In the genomic region with DNA sequence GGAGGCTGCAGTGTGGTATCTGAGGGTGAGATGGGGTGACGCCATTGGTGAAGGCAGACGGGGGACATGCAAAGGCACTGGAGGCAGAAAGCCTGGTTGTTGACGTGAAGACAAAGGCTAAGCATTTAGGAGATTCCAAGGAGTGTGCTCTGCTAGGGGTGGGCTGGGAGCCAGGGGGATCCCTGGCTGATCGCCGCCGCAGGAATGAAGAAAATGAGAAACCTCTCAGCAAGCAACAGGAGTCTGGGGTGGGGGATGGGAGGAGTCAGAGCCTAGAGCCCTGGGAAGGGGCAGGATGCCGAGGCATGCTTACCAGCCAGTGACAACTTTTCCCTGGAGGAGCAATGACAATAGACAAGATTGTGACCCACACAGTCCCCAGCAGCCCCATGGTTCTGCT, we compare ENCODE assay signal across 9 mouse cellular contexts. TPM values are rescaled to one million over a fixed set of nuclear protein-coding genes. Genes with fewer than 3 reads are reported as not detected.
DNase-seq lines count a peak whose midpoint lies in the region; ATAC-seq lines count a peak whose summit lies in the region.
"Had no signal": no experiment of that assay in that cellular context is flagged by ENCODE, and none has a peak within 500 bp of the region (broad histone marks: within the 10 kb centered on the region; RNA-seq: fewer than 3 reads in every experiment).

No protein-coding gene starts in this region.

- H3K9ac ChIP-seq in forebrain, embryonic 12.5 days: 0 out of 2 replicates have a peak overlapping the region, but pooled peaks have one; percentile 12
- H3K9ac ChIP-seq in forebrain, embryonic 13.5 days: no peak overlapping the region
- no peak overlapping the region for H3K9ac ChIP-seq in intestine, embryonic 16.5 days (ENCODE audit: low read depth, low read length)

- no peaks in the 10 kb centered on the region for H3K36me3 ChIP-seq in forebrain, embryonic 12.5 days (replicated peaks)
- no peaks in the 10 kb centered on the region for H3K36me3 ChIP-seq in forebrain, embryonic 13.5 days (ENCODE audit: poor library complexity, severe bottlenecking)
- H3K36me3 ChIP-seq in intestine, embryonic 16.5 days (ENCODE audit: control insufficient read depth, insufficient read depth, low read length): no peaks in the 10 kb centered on the region

- no peaks in the 10 kb centered on the region for H3K9me3 ChIP-seq in forebrain, embryonic 12.5 days
- no peaks in the 10 kb centered on the region for H3K9me3 ChIP-seq in forebrain, embryonic 13.5 days (replicated peaks)
- H3K9me3 ChIP-seq in intestine, embryonic 16.5 days (ENCODE audit: control insufficient read depth, low read length): no peaks in the 10 kb centered on the region

- H3K4me1 ChIP-seq in forebrain, embryonic 12.5 days: peaks cover 22% of the 10 kb centered on the region
- H3K4me1 ChIP-seq in forebrain, embryonic 13.5 days: peaks cover 17% of the 10 kb centered on the region
- H3K4me1 ChIP-seq in intestine, embryonic 16.5 days (ENCODE audit: control insufficient read depth, insufficient read depth, low read length): peaks cover 29% of the 10 kb centered on the region

- H3K4me3 ChIP-seq in forebrain, embryonic 12.5 days (replicated peaks): no peak overlapping the region
- H3K4me3 ChIP-seq in forebrain, embryonic 13.5 days: no peak overlapping the region
- no peak overlapping the region for H3K4me3 ChIP-seq in intestine, embryonic 16.5 days (ENCODE audit: low read length)

- peak; percentile 49 for DNase-seq in left cerebral cortex, postnatal 4 days
- no peak for DNase-seq in left cerebral cortex, postnatal 25 days (ENCODE audit: low spot score in 2 of 2)
- DNase-seq in ZHBTc4 (ENCODE audit: low read depth, low spot score): peak; percentile 53
- no peak for DNase-seq in B cell, adult 2 months
- no peak for DNase-seq in layer of hippocampus, adult 11-12 months (ENCODE audit: low spot score)

- WGBS in forebrain, embryonic 12.5 days: 25% methylated on average over 7 of the region's 7 CpGs
- WGBS in forebrain, embryonic 13.5 days: 19% methylated on average over 7 of the region's 7 CpGs
- WGBS in intestine, embryonic 16.5 days: 36% methylated on average over 7 of the region's 7 CpGs

- H3K27me3 ChIP-seq in forebrain, embryonic 12.5 days: peaks cover 3% of the 10 kb centered on the region; the same call in 1 of the 2 replicates
- no peaks in the 10 kb centered on the region for H3K27me3 ChIP-seq in forebrain, embryonic 13.5 days
- no peaks in the 10 kb centered on the region for H3K27me3 ChIP-seq in intestine, embryonic 16.5 days (replicated peaks; ENCODE audit: control insufficient read depth, insufficient read depth, low read length)

- H3K27ac ChIP-seq in forebrain, embryonic 12.5 days: no peak overlapping the region
- no peak overlapping the region for H3K27ac ChIP-seq in forebrain, embryonic 13.5 days
- H3K27ac ChIP-seq in intestine, embryonic 16.5 days (ENCODE audit: low read length): no peak overlapping the region; the same call in 1 of the 2 replicates

- intact Hi-C loops in left cerebral cortex, postnatal 4 days (cut with DNase I): no loop called here
- intact Hi-C loops in left cerebral cortex, postnatal 25 days (cut with DNase I): no loop called here

- no peak overlapping the region for H3K4me2 ChIP-seq in forebrain, embryonic 12.5 days
- H3K4me2 ChIP-seq in forebrain, embryonic 13.5 days: no peak overlapping the region
- no peak overlapping the region for H3K4me2 ChIP-seq in intestine, embryonic 16.5 days (ENCODE audit: low read depth, low read length)

- no peak for ATAC-seq in forebrain, embryonic 12.5 days (ENCODE audit: low FRiP score)
- ATAC-seq in forebrain, embryonic 13.5 days: no peak
- peak; percentile 32; the same call in 1 of the 2 replicates for ATAC-seq in intestine, embryonic 16.5 days

RNA-seq across cellular contexts. Expression of a gene that starts 30.6 kb away (rescaled TPM):
- 0.36 and 0.40 TPM in 2 replicates for polyA plus RNA-seq in forebrain, embryonic 12.5 days (2016; fragmentation: Nextera tagmentation; extraction: Ambion mirVana)
- polyA plus RNA-seq in forebrain, embryonic 13.5 days (2015; fragmentation: Nextera tagmentation; extraction: Ambion mirVana): 0.13 TPM in 2 replicates
- under 1 TPM; 0.28 to 0.32 TPM for total RNA-seq in left cerebral cortex, postnatal 4 days (2021)
- under 1 TPM; 0.18 TPM for total RNA-seq in left cerebral cortex, postnatal 25 days (2021)
- polyA plus RNA-seq in intestine, embryonic 16.5 days (2015; fragmentation: Nextera tagmentation; extraction: Ambion mirVana): 4.3 and 5.2 TPM in 2 replicates
- total RNA-seq: common myeloid progenitor, adult 5-6 weeks had no signal

Comparison
In these comparisons a context has a peak if more than half of its experiments do, and no peak if none do; other contexts are left out.
1. DNase-seq: peak in left cerebral cortex, postnatal 4 days (single experiment) and ZHBTc4 (single experiment); none in left cerebral cortex, postnatal 25 days (0 of 2), B cell, adult 2 months (0 of 2) and layer of hippocampus, adult 11-12 months (single experiment).